Mouse (Mus musculus): Measurements from ENCODE around the gene Olfr715b. TPM values are rescaled to one million over a fixed set of nuclear protein-coding genes. Genes with fewer than 3 reads are reported as not detected.
"Not testable (repeated sequence)": the region's sequence is repeated elsewhere in the genome, so short reads cannot be mapped to it uniquely, and the experiment has no call there.

The Olfr715b gene
- not detected in 2 replicates for polyA plus RNA-seq (2014; fragmentation: Nextera tagmentation; extraction: Ambion mirVana)

DNA sequence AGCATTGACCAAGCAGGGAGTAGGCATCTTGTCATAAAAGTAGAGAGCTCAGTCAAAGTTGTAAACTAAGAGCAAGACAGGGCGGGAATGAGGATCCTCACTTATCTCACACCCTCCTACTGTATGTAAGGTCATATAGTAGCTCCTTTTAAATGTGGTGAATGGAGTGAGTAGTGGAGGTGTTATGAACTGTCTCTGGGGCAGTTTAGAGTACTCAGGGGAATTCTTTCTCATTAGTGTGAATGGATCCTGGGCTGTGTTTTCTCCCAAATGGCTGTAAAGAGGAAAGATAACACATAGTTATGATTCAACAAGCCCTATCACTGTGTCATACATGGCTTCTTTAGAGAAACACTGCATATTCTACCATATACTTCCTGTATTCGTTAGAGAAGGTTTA, at the start of gene Olfr715b:
Olfr715b (minus strand) TSS at position 101 of the 400 bp plus-strand sequence.
- not testable (repeated sequence) for H3K36me3 ChIP-seq (ENCODE audit: control insufficient read depth, insufficient read depth, low read length); H3K27ac ChIP-seq (ENCODE audit: low read depth, low read length); H3K4me3 ChIP-seq (ENCODE audit: low read depth, low read length); H3K9ac ChIP-seq (ENCODE audit: low read length); H3K27me3 ChIP-seq (ENCODE audit: control insufficient read depth, insufficient read depth, low read length); H3K4me1 ChIP-seq (replicated peaks; ENCODE audit: control insufficient read depth, insufficient read depth, low read length); ATAC-seq (replicated peaks; ENCODE audit: low FRiP score); DNase-seq (ENCODE audit: low spot score); H3K4me2 ChIP-seq (ENCODE audit: low read depth, low read length, severe bottlenecking); H3K9me3 ChIP-seq (ENCODE audit: control insufficient read depth, low read length)
- WGBS, result 94% methylated on average over 1 of the region's 2 CpGs

DNA sequence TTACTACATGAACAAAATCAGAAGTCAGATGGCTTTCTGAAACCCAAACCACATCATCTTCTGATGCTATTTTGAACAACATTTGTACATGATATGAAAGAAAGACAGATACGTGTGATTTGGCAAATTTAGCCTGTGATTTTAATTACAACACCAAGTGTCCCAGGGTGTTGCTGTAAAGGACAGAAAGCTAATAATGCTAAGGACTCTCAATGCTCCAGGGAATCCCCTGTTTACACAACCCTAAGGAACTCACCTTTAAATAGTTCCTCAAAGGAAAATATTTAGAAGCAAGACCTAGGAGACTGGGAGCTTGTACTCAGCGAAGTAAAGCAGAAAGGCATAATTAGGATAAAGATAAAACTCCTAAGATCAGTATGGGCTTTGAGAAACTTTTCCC, 27.9 kb upstream of the Olfr715b start, which contains the start of gene Olfr716:
Olfr716 (plus strand) TSS at position 301 of the 400 bp plus-strand sequence.
- H3K9ac ChIP-seq (ENCODE audit: low read length); H3K4me1 ChIP-seq (replicated peaks; ENCODE audit: control insufficient read depth, insufficient read depth, low read length); H3K27me3 ChIP-seq (ENCODE audit: control insufficient read depth, insufficient read depth, low read length); H3K4me2 ChIP-seq (ENCODE audit: low read depth, low read length, severe bottlenecking); H3K27ac ChIP-seq (ENCODE audit: low read depth, low read length); H3K9me3 ChIP-seq (ENCODE audit: control insufficient read depth, low read length); ATAC-seq (replicated peaks; ENCODE audit: low FRiP score); H3K36me3 ChIP-seq (ENCODE audit: control insufficient read depth, insufficient read depth, low read length); DNase-seq (ENCODE audit: low spot score); H3K4me3 ChIP-seq (ENCODE audit: low read depth, low read length): not testable (repeated sequence)
- 70% methylated on average over 2 of the region's 2 CpGs for WGBS

DNA sequence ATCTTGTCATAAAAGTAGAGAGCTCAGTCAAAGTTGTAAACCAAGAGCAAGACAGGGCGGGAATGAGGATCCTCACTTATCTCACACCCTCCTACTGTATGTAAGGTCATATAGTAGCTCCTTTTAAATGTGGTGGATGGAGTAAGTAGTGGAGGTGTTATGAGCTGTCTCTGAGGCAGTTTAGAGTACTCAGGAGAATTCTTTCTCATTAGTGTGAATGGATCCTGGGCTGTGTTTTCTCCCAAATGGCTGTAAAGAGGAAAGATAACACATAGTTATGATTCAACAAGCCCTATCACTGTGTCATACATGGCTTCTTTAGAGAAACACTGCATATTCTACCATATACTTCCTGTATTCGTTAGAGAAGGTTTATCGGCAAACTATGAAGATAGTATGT, 20.8 kb upstream of the Olfr715b start, which contains the start of gene Olfr715:
Olfr715 (minus strand) TSS at position 101 of the 400 bp plus-strand sequence.
- not testable (repeated sequence) for H3K9me3 ChIP-seq (ENCODE audit: control insufficient read depth, low read length); H3K4me3 ChIP-seq (ENCODE audit: low read depth, low read length); H3K36me3 ChIP-seq (ENCODE audit: control insufficient read depth, insufficient read depth, low read length); H3K4me2 ChIP-seq (ENCODE audit: low read depth, low read length, severe bottlenecking); DNase-seq (ENCODE audit: low spot score); H3K4me1 ChIP-seq (replicated peaks; ENCODE audit: control insufficient read depth, insufficient read depth, low read length); H3K27ac ChIP-seq (ENCODE audit: low read depth, low read length); H3K9ac ChIP-seq (ENCODE audit: low read length); ATAC-seq (replicated peaks; ENCODE audit: low FRiP score); H3K27me3 ChIP-seq (ENCODE audit: control insufficient read depth, insufficient read depth, low read length)
- 87% methylated on average over 2 of the region's 3 CpGs for WGBS

DNA sequence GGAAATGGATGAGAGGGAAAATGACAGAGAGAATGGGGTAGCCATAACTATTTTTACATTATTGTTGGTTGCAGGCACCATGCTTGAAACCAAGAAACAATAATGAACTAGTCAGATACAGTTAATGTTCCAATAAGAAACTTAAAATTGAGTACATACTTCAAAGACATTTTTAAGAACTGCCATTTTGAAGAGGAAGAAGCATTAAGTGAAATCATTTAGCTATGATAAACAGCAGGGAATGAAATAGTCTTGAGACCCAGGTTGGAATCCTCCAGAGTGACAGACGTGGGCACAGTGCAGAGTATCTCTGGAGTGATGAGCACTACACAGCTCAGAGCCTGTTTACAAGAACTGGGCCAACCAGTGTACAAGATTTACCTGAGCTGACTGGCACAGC, 17.2 kb downstream of the Olfr715b start, which contains the start of gene Olfr17:
Olfr17 (plus strand) TSS at position 301 of the 400 bp plus-strand sequence.
- DNase-seq (ENCODE audit: low spot score), result no peak
- WGBS, result 58% methylated on average over 1 of the region's 1 CpGs

DNA sequence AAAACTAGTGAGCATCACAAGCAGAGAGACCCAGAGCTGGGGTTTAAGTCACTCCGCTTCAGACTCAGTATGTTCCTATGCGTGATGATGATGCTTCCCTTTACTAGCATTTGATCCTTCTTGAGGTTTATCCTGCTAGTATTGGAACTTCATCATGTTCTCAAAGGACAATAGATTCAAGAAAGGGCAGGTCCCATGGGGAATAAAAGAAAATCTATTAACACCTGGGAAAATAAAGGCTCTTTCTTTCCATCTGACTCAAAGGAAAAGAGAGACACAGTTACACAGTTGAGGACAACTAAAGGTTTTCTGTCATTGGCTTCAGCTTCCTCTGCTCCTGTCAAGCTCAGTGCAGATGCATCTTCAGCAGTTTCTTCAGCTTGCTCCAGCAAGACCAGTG, 39.5 kb downstream of the Olfr715b start, which contains the start of gene Olfr714:
Olfr714 (plus strand) TSS at position 301 of the 400 bp plus-strand sequence.
- ATAC-seq (replicated peaks; ENCODE audit: low FRiP score), result no peak

More for the DNA sequence above, 17.2 kb downstream of the Olfr715b start, which contains the start of gene Olfr17:
- Histone ChIP-seq H3K4me3 (ENCODE audit: low read depth, low read length) (no peak within 1 kb of the TSS), H3K36me3 (ENCODE audit: control insufficient read depth, insufficient read depth, low read length) (no peaks in the 10 kb centered on the region), H3K4me1 (replicated peaks; ENCODE audit: control insufficient read depth, insufficient read depth, low read length) (no peaks in the 10 kb centered on the region), H3K27me3 (ENCODE audit: control insufficient read depth, insufficient read depth, low read length) (no peaks in the 10 kb centered on the region), H3K4me2 (ENCODE audit: low read depth, low read length, severe bottlenecking) (no peak within 1 kb of the TSS), H3K9ac (ENCODE audit: low read length) (no peak within 1 kb of the TSS), H3K27ac (ENCODE audit: low read depth, low read length) (no peak within 1 kb of the TSS), H3K9me3 (ENCODE audit: control insufficient read depth, low read length) (no peaks in the 10 kb centered on the region)
- ATAC-seq (replicated peaks; ENCODE audit: low FRiP score), result no peak

More for the DNA sequence above, 39.5 kb downstream of the Olfr715b start, which contains the start of gene Olfr714:
- no peak for DNase-seq (ENCODE audit: low spot score)
- Histone ChIP-seq H3K4me1 (replicated peaks; ENCODE audit: control insufficient read depth, insufficient read depth, low read length) (no peaks in the 10 kb centered on the region), H3K9me3 (ENCODE audit: control insufficient read depth, low read length) (no peaks in the 10 kb centered on the region; the same call in 1 of the 2 replicates), H3K27ac (ENCODE audit: low read depth, low read length) (no peak within 1 kb of the TSS), H3K27me3 (ENCODE audit: control insufficient read depth, insufficient read depth, low read length) (no peaks in the 10 kb centered on the region), H3K4me2 (ENCODE audit: low read depth, low read length, severe bottlenecking) (no peak within 1 kb of the TSS), H3K36me3 (ENCODE audit: control insufficient read depth, insufficient read depth, low read length) (no peaks in the 10 kb centered on the region), H3K9ac (ENCODE audit: low read length) (no peak within 1 kb of the TSS), H3K4me3 (ENCODE audit: low read depth, low read length) (no peak within 1 kb of the TSS)
- 92% methylated on average over 2 of the region's 2 CpGs for WGBS

Other genes starting within 250 kb of the Olfr715b start
- gene Olfr704, start 247.2 kb downstream of the Olfr715b start, polyA plus RNA-seq (2014; fragmentation: Nextera tagmentation; extraction: Ambion mirVana), result not detected in 2 replicates
- not detected in 2 replicates for gene Olfr705, start 233.5 kb downstream of the Olfr715b start, polyA plus RNA-seq (2014; fragmentation: Nextera tagmentation; extraction: Ambion mirVana)
- not detected in 2 replicates for gene Olfr706, start 222.2 kb downstream of the Olfr715b start, polyA plus RNA-seq (2014; fragmentation: Nextera tagmentation; extraction: Ambion mirVana)
- not detected in 2 replicates for gene Olfr707, start 209.1 kb downstream of the Olfr715b start, polyA plus RNA-seq (2014; fragmentation: Nextera tagmentation; extraction: Ambion mirVana)
- not detected in 2 replicates for gene Olfr1532-ps1, start 202.4 kb downstream of the Olfr715b start, polyA plus RNA-seq (2014; fragmentation: Nextera tagmentation; extraction: Ambion mirVana)
- not detected in 2 replicates for gene Olfr709-ps1, start 178.2 kb downstream of the Olfr715b start, polyA plus RNA-seq (2014; fragmentation: Nextera tagmentation; extraction: Ambion mirVana)
- not detected in 2 replicates for gene Olfr710, start 162.1 kb downstream of the Olfr715b start, polyA plus RNA-seq (2014; fragmentation: Nextera tagmentation; extraction: Ambion mirVana)
- not detected in 2 replicates for gene Olfr6, start 146.4 kb downstream of the Olfr715b start, polyA plus RNA-seq (2014; fragmentation: Nextera tagmentation; extraction: Ambion mirVana)
- not detected in 2 replicates for gene Olfr711, start 134.9 kb downstream of the Olfr715b start, polyA plus RNA-seq (2014; fragmentation: Nextera tagmentation; extraction: Ambion mirVana)
- not detected in 2 replicates for gene Olfr2, start 104.3 kb downstream of the Olfr715b start, polyA plus RNA-seq (2014; fragmentation: Nextera tagmentation; extraction: Ambion mirVana)
- not detected in 2 replicates for gene Olfr713, start 79.2 kb downstream of the Olfr715b start, polyA plus RNA-seq (2014; fragmentation: Nextera tagmentation; extraction: Ambion mirVana)
- not detected in 2 replicates for gene Olfr714, start 39.4 kb downstream of the Olfr715b start, polyA plus RNA-seq (2014; fragmentation: Nextera tagmentation; extraction: Ambion mirVana)
- not detected in 2 replicates for gene Olfr17, start 17.1 kb downstream of the Olfr715b start, polyA plus RNA-seq (2014; fragmentation: Nextera tagmentation; extraction: Ambion mirVana)
- gene Olfr715, start 20.7 kb upstream of the Olfr715b start, polyA plus RNA-seq (2014; fragmentation: Nextera tagmentation; extraction: Ambion mirVana), result not detected in 2 replicates
- not detected in 2 replicates for gene Olfr716, start 28.0 kb upstream of the Olfr715b start, polyA plus RNA-seq (2014; fragmentation: Nextera tagmentation; extraction: Ambion mirVana)
- not detected in 2 replicates for gene Nlrp14, start 56.6 kb upstream of the Olfr715b start, polyA plus RNA-seq (2014; fragmentation: Nextera tagmentation; extraction: Ambion mirVana)
- gene Rbmxl2, start 99.1 kb upstream of the Olfr715b start, polyA plus RNA-seq (2014; fragmentation: Nextera tagmentation; extraction: Ambion mirVana), result not detected in 2 replicates

All from forebrain, embryonic 11.5 days (tissue).